Mouse (Mus musculus): ENCODE data around the gene Mok.

The Mok gene

DNA sequence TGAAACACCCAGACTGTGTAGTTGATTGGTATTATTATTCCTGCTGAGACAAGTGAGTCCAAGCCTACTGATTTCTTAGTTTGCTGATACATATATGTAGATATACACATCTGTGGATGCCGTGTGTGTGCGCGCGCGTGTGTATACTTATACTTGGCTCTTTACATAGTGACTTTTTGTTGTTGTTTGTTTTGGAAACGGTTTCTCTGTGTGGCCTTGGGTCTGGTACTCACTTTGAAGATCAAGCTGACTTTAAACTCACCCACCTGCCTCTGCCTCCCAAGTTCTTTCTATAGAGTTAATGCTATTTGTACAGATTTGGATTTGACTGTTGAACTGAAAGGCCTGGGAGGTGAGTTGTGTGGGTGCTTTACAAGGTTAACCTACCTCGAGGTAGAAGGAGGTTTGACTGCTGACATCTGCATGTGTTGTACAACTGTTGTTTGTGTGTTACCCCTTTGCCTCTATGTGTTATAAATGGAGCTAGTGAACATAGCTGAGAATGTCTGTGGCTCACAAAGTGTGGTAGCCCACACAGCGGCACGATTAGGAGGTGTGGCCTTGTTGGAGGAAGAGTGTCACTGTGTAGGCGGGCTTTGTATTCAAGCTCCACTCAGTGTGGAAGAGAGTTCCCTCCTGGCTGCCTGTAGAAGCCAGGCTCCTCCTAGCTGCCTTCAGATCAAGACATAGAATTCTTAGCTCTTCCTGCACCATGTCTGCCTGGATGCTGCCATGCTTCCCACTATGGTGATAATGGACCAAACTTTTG, 70.1 kb downstream of the Mok start:
- DNase-seq (ENCODE audit: low read depth, low spot score), result no peak

DNA sequence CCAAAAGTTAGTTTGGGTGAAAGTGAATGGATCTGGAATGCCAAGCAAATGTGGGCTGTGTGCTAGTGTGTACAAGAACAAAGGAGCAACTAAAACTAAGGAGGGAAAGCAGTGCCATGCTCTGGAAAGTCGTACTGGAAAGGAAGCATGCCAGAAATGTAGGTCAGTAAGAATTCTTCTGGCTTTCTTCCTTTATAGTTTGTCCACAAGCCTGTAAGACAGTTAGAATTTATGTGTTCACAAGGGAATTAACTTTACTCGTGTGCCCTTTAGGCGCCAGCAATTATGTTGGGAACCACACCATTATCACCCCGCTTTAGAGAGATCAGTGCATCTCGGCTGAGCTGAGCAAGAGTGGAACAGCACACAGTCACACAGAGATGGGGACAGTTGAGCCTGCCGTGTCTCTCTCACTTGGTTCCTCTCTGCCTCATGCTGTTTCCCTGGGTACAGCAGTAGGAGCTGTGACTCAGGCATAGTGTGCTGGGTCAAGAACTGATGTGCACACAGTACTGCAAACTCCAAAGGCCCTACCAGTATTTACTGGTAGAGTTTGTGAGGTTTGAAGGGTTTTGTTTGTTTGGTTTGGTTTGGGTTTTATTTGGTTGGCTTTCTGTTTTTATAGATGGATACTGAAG, 71.0 kb downstream of the Mok start:
- DNase-seq (ENCODE audit: low read depth, low spot score), result no peak

DNA sequence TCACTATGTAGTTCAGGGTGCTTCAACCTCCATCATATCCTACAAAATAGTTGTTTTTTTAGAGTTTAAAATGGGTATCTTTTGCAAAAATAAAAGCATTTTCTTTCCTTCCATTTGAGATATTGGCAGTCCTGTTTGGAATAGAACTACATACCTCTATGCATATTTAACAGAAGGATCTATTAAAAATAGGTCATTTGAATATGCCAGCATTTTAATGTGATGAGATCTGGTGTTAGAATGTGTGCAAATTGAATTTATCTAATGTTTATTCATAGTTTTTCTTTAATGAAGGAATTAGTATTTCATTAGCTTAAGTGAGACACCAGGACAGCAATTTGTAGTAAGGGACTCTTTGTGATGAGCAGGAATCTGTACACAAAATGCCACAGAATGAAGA, 72.2 kb downstream of the Mok start:
- DNase-seq (ENCODE audit: low read depth, low spot score), result no peak

- DNase-seq (ENCODE audit: low read depth, low spot score), result no peak
Measured at GRCm38 (mm10) chr12:110764531-110764930, 76.2 kb downstream of the Mok start.

DNA sequence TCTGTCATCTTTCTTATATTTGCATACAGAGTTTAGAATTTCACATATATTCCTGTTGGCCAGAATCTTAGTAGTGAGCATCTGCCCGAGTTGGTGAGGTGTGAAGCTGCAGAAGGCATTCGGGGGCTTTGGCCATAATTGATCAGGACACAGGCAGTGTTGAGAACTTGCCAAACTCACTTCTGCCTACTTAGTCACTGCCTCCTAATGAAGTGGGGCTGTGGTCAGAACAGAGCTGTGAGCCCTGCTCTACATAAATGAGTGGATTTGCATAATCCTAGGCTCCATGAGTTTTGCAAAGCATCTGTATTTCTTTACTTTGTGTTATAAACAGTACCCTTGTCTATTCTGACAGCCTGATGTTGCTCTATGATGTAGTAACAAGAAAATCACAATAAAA, 78.4 kb downstream of the Mok start:
- DNase-seq (ENCODE audit: low read depth, low spot score), result no peak

- no peak for DNase-seq (ENCODE audit: low read depth, low spot score)
Measured at GRCm38 (mm10) chr12:110758932-110759331, 81.8 kb downstream of the Mok start.
